Mouse (Mus musculus) liver, adult 2 months (tissue): ENCODE measurements at regions not wholly inside any gene's neighbourhood (a gene's known extent, or its start where the extent isn't known, plus 50 kb on each side); places are given as distances from the start of the nearest gene placed in this dataset.

ENCODE experiments used
- CTCF ChIP-seq: fragments of 200-500 bp; IDR thresholded peaks from 2 replicates; pipeline ENCODE4 v1.5.1; 2011; ENCODE audit warnings: low read depth, low read length, control low read depth
- POLR2A ChIP-seq: fragments of 200-500 bp; IDR thresholded peaks from 2 replicates; pipeline ENCODE4 v1.6.1; 2011; ENCODE audit warnings: low read length, control low read depth; ENCODE audit not compliant: insufficient read depth; ENCODE audit errors: extremely low read depth

DNA sequence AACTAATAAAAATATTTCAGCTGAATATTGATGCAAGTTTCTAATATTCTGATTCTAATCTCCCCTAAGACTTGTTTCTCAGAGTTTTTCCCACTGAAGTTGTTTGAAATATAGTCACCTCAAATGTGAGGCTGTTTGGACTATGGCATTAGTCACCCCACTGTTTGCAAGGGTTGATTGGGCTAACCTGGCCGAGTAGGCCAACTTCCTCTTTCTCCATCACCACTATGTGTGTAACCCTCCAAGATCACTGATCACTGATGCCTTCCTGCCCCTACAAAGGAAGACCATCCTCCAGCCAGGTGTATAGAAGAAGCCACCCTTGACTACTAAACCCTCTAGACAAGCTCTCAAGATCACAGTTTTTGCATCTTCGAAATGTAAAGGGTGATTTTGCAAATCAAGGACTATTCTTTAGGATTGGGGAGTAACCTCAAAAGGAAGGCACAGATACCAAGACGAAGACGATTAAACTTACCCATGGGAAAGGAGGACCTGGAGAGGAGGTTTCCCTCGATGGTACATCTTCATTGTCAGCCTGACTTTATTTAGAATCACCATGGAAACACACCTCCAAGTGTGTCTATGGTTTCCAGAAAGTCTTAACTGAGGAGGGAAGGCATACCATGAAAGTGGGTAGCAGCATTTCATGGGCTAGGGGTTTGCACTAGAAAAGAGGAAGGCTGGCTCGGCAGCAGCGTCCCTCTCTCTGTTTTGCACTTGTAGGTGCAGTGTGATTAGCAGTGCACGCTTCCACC lies 84.8 kb downstream of the Tmco5 start:
- TF ChIP-seq CTCF (no peak), POLR2A (no peak)
